15 mouse cellular contexts compared by ENCODE assay signal in the genomic region with DNA sequence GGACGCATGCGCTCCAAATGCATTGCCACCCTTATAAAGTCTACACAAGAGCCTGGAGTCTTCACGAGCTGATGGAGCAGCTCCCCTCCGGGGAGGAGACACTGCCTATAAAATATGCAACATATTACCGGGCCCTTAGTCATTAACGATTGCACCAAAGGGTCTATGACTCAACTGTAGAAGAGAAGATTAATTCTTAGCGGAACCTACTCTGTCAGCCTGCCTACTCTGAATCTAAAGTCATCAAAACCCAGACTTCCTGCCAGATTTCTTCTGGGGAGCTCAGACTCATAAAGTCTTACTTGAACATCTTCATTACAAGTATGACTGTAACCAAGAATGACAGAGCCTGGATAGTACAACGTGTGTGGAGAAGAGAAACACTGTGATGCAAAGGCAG.
"Had no signal": no experiment of that assay in that cellular context is flagged by ENCODE, and none has a peak within 500 bp of the region (broad histone marks: within the 10 kb centered on the region; RNA-seq: fewer than 3 reads in every experiment).

No protein-coding gene starts in this region.

- H3K27ac ChIP-seq: limb, embryonic 10.5 days; limb, embryonic 13.5 days; liver, embryonic 13.5 days; neural tube, embryonic 12.5 days; neural tube, embryonic 15.5 days had no signal

- H3K9ac ChIP-seq: limb, embryonic 13.5 days; liver, embryonic 13.5 days; neural tube, embryonic 12.5 days; neural tube, embryonic 15.5 days had no signal

- H3K36me3 ChIP-seq: limb, embryonic 10.5 days; limb, embryonic 13.5 days; liver, embryonic 13.5 days; neural tube, embryonic 12.5 days; neural tube, embryonic 15.5 days had no signal

- H3K9me3 ChIP-seq: limb, embryonic 10.5 days; limb, embryonic 13.5 days; liver, embryonic 13.5 days; neural tube, embryonic 12.5 days; neural tube, embryonic 15.5 days had no signal

- H3K27me3 ChIP-seq: liver, embryonic 13.5 days; neural tube, embryonic 12.5 days had no signal

- H3K4me3 ChIP-seq: limb, embryonic 10.5 days; limb, embryonic 13.5 days; liver, embryonic 13.5 days; neural tube, embryonic 12.5 days; neural tube, embryonic 15.5 days had no signal

- H3K4me1 ChIP-seq: liver, embryonic 13.5 days; neural tube, embryonic 12.5 days had no signal

- H3K4me2 ChIP-seq: limb, embryonic 13.5 days; liver, embryonic 13.5 days; midbrain, embryonic 11.5 days; neural tube, embryonic 12.5 days; neural tube, embryonic 15.5 days had no signal

- DNase-seq: kidney, postnatal 14 days; kidney, postnatal 4 days; liver; liver, embryonic 13.5 days; lung, adult 2 months; lung, postnatal 14 days; lung, postnatal 4 days; midbrain, embryonic 14.5 days; thymus, adult 18-20 months; thymus, postnatal 36 days had no signal
